Mouse (Mus musculus) neural tube, embryonic 12.5 days (tissue): ENCODE data around the gene Grb10. TPM values are rescaled to one million over a fixed set of nuclear protein-coding genes. Genes with fewer than 3 reads are reported as not detected.

Experiments used
- ATAC-seq: fragments of 200-750 bp; cut with Nextera tagmentation; 2 replicates; pipeline ENCODE4 v1.8.0; 2017; ENCODE audit warnings: low read depth, mild to moderate bottlenecking, moderate TSS enrichment, moderate library complexity; ENCODE audit not compliant: low FRiP score
- H3K27ac ChIP-seq: fragments of 300-500 bp; sonication (generic); 2 replicates; pipeline ENCODE4 v1.5.1; 2016
- H3K27me3 ChIP-seq: fragments of 300-500 bp; sonication (generic); replicated peaks from 2 replicates; pipeline ENCODE4 v1.6.1; 2016; ENCODE audit warnings: mild to moderate bottlenecking
- H3K36me3 ChIP-seq: fragments of 300-500 bp; sonication (generic); 2 replicates; pipeline ENCODE4 v1.6.1; 2016; ENCODE audit warnings: mild to moderate bottlenecking
- H3K4me1 ChIP-seq: fragments of 300-500 bp; sonication (generic); 2 replicates; pipeline ENCODE4 v1.6.1; 2016
- H3K4me2 ChIP-seq: fragments of 300-500 bp; sonication (generic); replicated peaks from 2 replicates; pipeline ENCODE4 v1.6.1; 2016; ENCODE audit warnings: mild to moderate bottlenecking
- H3K4me3 ChIP-seq: fragments of 300-500 bp; sonication (generic); 2 replicates; pipeline ENCODE4 v1.5.1; 2016
- H3K9ac ChIP-seq: fragments of 300-500 bp; sonication (generic); 2 replicates; pipeline ENCODE4 v1.6.1; 2016; ENCODE audit warnings: mild to moderate bottlenecking
- H3K9me3 ChIP-seq: fragments of 300-500 bp; sonication (generic); 2 replicates; pipeline ENCODE4 v1.6.1; 2016; ENCODE audit warnings: mild to moderate bottlenecking
- WGBS: fragments of 180-500 bp; shearing (Covaris S2); methylation state at CpG from one replicate; pipeline ENCODE4 v1.1.7; 2016; 5-methylcytosine and 5-hydroxymethylcytosine counted together
- polyA plus RNA-seq: library from polyadenylated mRNA; unstranded; fragments of >200 nt; fragmentation: Nextera tagmentation; extraction: Ambion mirVana; gene quantifications from 2 replicates; pipeline ENCODE4 v1.2.1, GENCODE M21; 2016

Grb10 gene
- polyA plus RNA-seq, 1 experiment from 2014 or later = 336 TPM

DNA sequence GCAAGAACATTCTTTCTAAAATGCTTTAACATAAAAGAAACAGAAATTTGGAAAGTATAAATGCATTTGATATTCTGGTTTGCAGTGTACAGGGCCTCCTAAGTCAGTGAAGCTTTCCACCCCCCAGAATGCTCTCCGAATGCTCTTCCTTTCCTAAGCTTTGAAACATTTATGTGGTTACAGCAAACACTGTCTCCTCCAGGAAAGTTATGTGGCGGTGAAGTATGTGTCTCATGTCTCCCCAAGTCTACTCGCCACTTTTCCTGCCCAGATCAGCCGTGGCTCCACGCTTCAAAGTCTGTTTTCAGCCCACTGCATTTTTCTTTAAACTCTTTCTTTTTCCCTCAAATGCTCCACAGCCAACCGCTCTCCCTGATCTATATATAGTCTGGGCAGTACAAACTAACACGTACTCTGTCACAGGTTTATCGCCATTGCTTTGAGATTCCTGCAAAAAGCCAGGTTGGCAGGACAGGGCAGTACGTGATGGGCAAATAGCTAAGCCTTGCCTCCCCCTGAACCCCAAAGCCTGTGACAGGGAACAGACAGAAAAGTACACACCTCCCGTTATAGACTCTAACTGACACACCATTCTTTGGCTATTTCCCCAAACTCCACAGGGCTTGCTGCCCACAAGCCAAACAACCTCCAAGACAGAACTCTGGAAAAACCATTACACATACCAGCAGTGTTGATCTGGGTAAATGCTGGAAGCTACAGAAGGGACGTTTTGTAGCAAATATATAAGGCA, 84.9 kb downstream of the Grb10 start:
- WGBS = 87% methylated on average over 11 of the region's 11 CpGs
- Histone ChIP-seq H3K9ac (no peak overlapping the region), H3K9me3 (no peaks in the 10 kb centered on the region), H3K4me1 (peaks cover 8% of the 10 kb centered on the region), H3K4me3 (no peak overlapping the region), H3K4me2 (no peak overlapping the region), H3K36me3 (peaks cover 9% of the 10 kb centered on the region), H3K27ac (no peak overlapping the region), H3K27me3 (no peaks in the 10 kb centered on the region)
- no peak for ATAC-seq

DNA sequence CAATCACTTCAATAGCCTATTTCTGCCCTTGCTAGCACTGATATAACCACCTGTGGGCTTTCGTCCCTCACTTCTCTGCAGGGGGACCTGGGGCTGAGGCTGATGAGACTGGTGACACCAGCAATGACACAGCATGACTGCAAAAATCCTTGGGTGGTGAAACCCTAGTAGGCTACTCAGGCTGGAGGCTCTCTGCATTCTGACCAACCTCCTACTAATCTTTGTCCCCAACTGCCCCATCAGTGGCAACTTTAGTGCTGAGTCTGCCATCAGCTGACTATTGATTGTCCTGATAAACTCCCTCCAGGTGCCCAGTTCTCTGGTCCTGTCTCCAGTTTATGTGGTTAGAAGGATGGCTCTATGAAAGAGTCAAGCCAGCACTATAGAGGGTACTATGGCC, 85.9 kb downstream of the Grb10 start:
- no peak for ATAC-seq
- Histone ChIP-seq H3K4me2 (no peak overlapping the region), H3K27ac (no peak overlapping the region), H3K36me3 (peaks cover 9% of the 10 kb centered on the region), H3K9me3 (no peaks in the 10 kb centered on the region), H3K27me3 (0 out of 2 replicates have a peak, but pooled peaks cover 3% of the 10 kb centered on the region), H3K4me3 (no peak overlapping the region), H3K4me1 (peaks cover 11% of the 10 kb centered on the region), H3K9ac (no peak overlapping the region)
- 91% methylated on average over 1 of the region's 1 CpGs for WGBS

DNA sequence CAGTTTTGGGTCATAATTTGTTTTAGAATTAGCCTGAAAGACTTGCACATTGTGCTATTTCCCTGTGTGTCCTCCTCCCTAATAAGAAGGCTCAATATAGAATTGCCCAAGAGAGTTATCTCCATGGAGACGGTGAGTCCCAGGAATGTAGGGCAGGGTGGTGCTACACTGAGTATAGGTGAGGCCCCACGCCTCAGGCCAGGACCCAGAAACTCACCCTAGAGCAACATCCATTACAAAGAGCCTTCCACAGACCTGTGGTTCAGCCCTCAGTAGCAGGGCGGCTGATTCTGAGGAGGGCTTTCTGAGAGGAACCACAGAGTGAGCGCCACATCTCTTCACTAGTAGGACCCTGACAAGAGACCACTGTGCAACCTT, 89.5 kb downstream of the Grb10 start:
- Histone ChIP-seq H3K9ac (no peak overlapping the region), H3K27ac (no peak overlapping the region), H3K9me3 (no peaks in the 10 kb centered on the region), H3K4me3 (no peak overlapping the region), H3K4me1 (peaks cover 3% of the 10 kb centered on the region; the same call in 1 of the 2 replicates), H3K27me3 (0 out of 2 replicates have a peak, but pooled peaks cover 3% of the 10 kb centered on the region), H3K36me3 (peaks cover 15% of the 10 kb centered on the region), H3K4me2 (no peak overlapping the region)
- no peak for ATAC-seq
- 72% methylated on average over 4 of the region's 4 CpGs for WGBS

DNA sequence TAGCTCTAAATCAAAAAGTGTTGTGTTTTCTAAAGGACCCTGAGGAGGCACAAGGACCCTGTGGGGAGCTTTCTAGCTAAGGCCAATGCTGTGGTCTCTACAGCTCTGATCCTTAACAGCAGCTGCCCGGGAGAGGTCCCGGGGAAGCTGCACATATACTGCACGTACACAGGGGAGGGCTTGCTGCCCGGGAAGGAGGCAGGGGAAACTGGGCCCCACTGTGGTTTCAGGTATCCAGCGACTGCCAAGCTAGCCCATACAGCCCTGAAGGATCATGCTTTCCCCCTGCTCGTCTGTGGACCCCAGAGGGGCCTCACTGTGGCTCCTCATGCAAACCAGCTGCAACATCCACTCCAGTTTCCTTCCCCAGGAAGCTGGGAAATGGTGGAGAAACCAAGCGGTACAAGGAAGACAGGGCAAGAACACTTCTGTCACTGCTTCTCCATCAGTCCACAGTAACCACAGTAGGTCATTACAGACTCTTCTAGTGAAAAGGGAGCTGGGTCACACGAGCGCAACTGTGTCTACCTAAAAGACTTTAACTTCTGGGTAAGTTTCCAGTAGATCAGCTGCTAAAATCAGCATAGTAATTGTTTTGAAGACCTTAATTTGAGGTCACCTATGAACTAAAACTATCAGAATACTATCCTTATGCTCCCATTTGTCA, 90.0 kb downstream of the Grb10 start:
- Histone ChIP-seq H3K9me3 (no peaks in the 10 kb centered on the region), H3K4me2 (no peak overlapping the region), H3K4me1 (peaks cover 3% of the 10 kb centered on the region; the same call in 1 of the 2 replicates), H3K27me3 (0 out of 2 replicates have a peak, but pooled peaks cover 3% of the 10 kb centered on the region), H3K27ac (no peak overlapping the region), H3K4me3 (no peak overlapping the region), H3K9ac (no peak overlapping the region), H3K36me3 (peaks cover 20% of the 10 kb centered on the region)
- 43% methylated on average over 9 of the region's 9 CpGs for WGBS
- no peak for ATAC-seq

DNA sequence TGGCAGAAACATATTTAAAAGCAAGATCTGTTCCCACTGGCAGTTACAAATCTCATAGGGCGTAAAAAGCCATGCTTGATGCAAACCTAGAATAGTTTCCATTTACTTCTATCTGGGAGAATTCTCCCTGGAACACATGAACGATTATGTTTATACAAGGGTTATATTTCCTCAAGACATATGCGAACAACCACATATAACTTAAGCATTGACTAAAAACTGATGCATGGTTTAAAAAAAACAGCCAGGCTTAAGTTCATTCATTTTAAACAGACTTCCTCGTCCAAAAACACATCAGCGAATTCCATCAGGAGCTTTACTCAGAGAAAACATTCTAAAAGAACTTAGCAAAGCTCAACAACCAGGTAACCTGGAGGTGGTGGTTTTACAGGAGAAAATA, 90.6 kb downstream of the Grb10 start:
- 0 out of 2 replicates have a peak, but pooled peaks cover 3% of the 10 kb centered on the region for H3K27me3 ChIP-seq
- no peak overlapping the region for H3K4me3 ChIP-seq
- no peak overlapping the region for H3K27ac ChIP-seq
- 81% methylated on average over 5 of the region's 5 CpGs for WGBS
- H3K36me3 ChIP-seq = peaks cover 23% of the 10 kb centered on the region
- no peak for ATAC-seq
- H3K9me3 ChIP-seq = no peaks in the 10 kb centered on the region
- H3K9ac ChIP-seq = no peak overlapping the region
- no peak overlapping the region for H3K4me2 ChIP-seq
- H3K4me1 ChIP-seq = peaks cover 3% of the 10 kb centered on the region; the same call in 1 of the 2 replicates

DNA sequence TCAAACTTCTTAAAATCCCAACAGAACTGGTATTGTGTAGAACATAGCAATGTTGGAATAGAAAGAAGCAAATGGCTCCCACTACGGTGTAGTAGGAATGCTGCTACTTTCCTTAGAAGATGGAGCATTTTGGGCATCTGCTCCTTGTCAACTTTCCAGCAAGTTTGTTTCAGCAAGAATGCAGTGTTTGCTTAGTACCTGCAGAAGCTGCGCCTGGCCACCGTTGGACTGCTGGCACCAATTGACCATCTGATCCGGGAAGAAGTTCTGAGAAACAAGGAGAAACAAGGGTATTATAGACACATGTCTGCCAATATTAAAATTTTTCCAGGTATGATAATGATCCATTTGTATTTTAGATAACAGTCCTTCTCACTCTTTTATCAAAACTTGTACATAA, 92.7 kb downstream of the Grb10 start:
- Histone ChIP-seq H3K36me3 (peaks cover 14% of the 10 kb centered on the region), H3K4me1 (peaks cover 10% of the 10 kb centered on the region), H3K9me3 (no peaks in the 10 kb centered on the region), H3K4me3 (no peak overlapping the region), H3K27ac (no peak overlapping the region), H3K27me3 (0 out of 2 replicates have a peak, but pooled peaks cover 3% of the 10 kb centered on the region), H3K9ac (no peak overlapping the region), H3K4me2 (no peak overlapping the region)
- WGBS = 90% methylated on average over 4 of the region's 4 CpGs
- ATAC-seq = no peak

DNA sequence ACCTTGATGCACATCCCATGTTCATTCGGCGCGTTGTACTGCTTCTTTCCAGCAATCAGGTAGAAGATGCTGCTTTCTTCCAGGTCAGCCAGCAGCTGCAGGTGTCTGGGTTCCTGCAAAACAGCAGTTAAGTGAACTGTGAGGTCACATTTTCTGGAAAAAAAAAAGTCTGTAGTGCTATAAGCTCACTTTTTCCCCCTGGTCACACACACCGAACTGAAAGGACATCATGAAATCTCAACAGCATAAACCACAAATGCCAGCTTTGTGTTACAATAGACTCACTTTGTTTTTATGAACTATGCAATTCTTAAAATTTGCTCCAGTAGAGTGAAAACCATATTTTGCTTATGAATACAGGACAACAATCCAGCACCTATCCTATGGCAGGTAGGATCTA, 93.7 kb downstream of the Grb10 start:
- Histone ChIP-seq H3K4me2 (no peak overlapping the region), H3K36me3 (peaks cover 17% of the 10 kb centered on the region), H3K4me3 (no peak overlapping the region), H3K27me3 (0 out of 2 replicates have a peak, but pooled peaks cover 3% of the 10 kb centered on the region), H3K27ac (no peak overlapping the region), H3K9ac (no peak overlapping the region), H3K9me3 (no peaks in the 10 kb centered on the region), H3K4me1 (peaks cover 10% of the 10 kb centered on the region)
- 98% methylated on average over 4 of the region's 4 CpGs for WGBS
- ATAC-seq = no peak

DNA sequence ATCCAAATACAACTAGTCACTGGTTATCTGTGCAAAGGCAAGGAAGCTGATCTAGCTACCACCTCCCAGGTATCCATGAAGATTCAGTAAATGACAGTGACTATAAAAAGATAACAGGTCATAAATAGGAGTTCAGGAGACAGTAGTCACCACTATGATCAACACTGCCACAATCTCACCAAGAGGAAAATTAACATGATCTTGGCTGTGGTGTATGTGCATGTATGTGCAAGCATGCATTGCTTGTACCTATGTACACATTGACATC, 94.5 kb downstream of the Grb10 start:
- no peak for ATAC-seq
- Histone ChIP-seq H3K4me1 (peaks cover 10% of the 10 kb centered on the region), H3K4me3 (no peak overlapping the region), H3K9ac (no peak overlapping the region), H3K27me3 (0 out of 2 replicates have a peak, but pooled peaks cover 3% of the 10 kb centered on the region), H3K4me2 (no peak overlapping the region), H3K36me3 (peaks cover 20% of the 10 kb centered on the region), H3K9me3 (no peaks in the 10 kb centered on the region), H3K27ac (no peak overlapping the region)

DNA sequence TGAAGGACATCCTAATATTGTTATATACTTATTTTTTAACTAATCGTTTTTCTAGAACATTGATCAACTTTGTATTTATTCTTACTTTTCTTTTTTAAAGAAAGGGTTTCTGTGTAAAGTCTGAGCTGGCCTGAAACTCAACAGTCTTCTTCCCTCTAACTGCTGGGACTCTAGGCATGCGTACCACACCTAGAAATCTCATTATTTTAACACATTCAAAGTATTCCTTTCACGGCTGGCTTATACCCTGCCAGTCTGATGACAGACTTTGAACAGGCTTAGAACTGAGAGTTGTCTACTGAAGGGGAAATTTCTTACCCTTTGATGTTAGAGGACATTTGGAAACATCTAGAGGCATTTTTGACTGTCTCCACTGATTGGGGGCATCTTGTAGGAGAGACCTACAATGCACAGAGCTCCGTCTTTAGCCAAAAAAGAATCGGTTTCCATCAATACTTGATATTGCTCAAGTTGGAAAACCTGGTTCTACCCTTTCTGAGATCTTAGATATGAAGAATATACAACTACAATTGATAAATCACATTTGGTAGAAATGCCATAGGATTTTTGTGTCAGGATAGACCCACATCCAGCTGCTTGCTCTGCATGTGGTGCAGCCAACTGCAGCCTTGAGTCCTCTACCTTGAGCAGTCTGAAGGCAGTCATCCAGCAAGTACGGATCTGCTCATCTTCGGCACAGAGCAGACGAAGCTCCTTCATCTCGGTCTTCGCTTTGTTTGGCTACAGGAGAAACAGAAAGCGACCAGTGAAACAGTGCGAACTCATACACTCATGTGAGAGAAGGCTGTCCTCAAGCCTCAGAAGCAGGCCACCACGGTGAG, 95.0 kb downstream of the Grb10 start:
- no peak for ATAC-seq
- 0 out of 2 replicates have a peak, but pooled peaks cover 3% of the 10 kb centered on the region for H3K27me3 ChIP-seq

DNA sequence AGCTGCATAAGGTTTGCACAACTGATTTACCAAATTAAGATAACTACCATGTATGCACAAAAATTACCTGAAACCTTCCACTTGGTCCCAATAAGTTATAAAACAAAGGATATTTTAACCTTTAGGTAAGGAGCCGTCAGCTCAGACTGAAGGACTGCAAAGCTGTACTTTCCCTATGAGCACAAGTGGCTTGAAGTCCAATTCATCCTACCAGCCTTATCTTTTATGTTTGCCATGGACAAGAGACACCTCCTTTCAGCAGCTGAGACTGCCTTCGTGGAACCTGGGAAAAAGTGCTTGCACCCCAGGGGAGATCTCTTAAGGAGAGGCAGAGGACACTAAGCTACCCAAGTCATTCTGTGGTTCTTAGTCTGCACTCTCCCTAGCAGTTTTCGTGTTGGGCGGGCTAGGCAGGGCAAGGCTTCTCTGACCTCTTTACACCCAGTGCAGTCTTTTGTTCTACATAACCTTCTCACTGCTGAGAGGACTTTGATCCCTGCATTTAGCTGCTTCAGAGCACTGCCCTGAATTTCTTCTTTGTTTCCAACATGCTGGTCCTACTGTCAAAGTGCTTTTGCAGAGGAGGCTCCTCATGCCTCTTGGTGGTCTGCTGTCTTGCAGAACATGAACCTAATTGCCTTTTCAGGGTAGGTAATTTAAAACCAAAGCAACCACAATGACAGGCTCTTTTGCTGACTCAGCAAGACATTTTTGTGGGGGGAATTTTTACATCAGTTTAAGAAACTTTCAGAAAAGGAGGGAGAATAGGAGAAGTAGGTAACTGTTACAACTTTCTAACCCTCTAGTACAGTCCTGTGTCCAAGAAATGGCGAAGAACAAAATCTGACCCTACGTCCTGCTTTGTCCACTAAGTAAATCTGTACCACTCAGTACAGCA, 95.9 kb downstream of the Grb10 start:
- no peak overlapping the region for H3K27ac ChIP-seq
- no peak for ATAC-seq
- H3K4me2 ChIP-seq = no peak overlapping the region
- peaks cover 24% of the 10 kb centered on the region for H3K36me3 ChIP-seq
- no peaks in the 10 kb centered on the region for H3K27me3 ChIP-seq
- H3K4me1 ChIP-seq = peaks cover 7% of the 10 kb centered on the region; the same call in 1 of the 2 replicates
- 33% methylated on average over 6 of the region's 6 CpGs for WGBS
- no peak overlapping the region for H3K9ac ChIP-seq
- no peak overlapping the region for H3K4me3 ChIP-seq
- H3K9me3 ChIP-seq = no peaks in the 10 kb centered on the region

More for the DNA sequence above, 95.0 kb downstream of the Grb10 start:
- 84% methylated on average over 13 of the region's 13 CpGs for WGBS
- Histone ChIP-seq H3K9ac (no peak overlapping the region), H3K36me3 (peaks cover 22% of the 10 kb centered on the region), H3K4me1 (peaks cover 9% of the 10 kb centered on the region), H3K4me3 (no peak overlapping the region), H3K27ac (no peak overlapping the region), H3K9me3 (no peaks in the 10 kb centered on the region), H3K4me2 (no peak overlapping the region)

DNA sequence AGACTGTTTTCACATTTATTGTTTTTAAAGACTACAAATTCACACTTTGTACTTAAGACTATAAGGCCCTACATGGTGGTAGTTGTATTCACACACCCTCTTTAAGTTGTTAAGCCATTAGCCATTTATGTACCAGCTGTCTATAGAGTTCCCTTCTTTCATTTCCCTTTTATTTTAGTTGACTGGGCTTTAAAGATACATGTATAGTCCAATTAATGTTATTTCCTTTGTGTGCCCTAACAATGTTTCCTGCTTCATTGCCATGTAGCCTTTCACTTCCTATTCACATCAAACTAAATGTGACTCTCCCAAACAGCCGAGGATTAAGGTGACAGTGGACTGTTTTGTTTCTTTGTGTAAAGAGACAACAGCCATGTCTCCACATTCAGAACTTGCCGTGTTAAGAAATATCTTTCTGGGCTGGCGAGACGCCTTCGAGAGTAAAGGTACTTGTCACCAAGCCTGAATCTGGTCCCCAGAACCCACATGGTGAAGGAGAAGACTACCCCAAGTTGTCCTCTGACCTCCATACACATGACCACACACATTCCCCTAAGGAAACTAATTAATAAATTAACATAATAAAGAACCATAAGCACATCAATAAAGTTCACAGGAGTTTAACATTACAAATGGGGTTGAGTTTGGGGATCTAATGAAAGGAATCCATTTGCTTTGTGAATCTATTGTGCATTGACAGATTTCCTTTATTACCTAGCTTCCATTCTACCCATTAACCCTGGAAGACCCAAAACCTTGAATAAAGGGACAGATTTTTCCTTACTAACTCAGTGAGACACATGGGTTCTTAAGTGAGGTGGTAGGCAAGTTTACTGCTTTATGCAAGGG, 97.4 kb downstream of the Grb10 start:
- H3K27me3 ChIP-seq = no peaks in the 10 kb centered on the region
- H3K27ac ChIP-seq = no peak overlapping the region
- no peak overlapping the region for H3K4me2 ChIP-seq
- no peak overlapping the region for H3K4me3 ChIP-seq
- no peak; the same call in 1 of the 2 replicates for ATAC-seq
- H3K36me3 ChIP-seq = peaks cover 36% of the 10 kb centered on the region
- WGBS = 24% methylated on average over 5 of the region's 5 CpGs
- H3K9me3 ChIP-seq = no peaks in the 10 kb centered on the region
- H3K9ac ChIP-seq = no peak overlapping the region
- H3K4me1 ChIP-seq = peaks cover 7% of the 10 kb centered on the region; the same call in 1 of the 2 replicates
